Comparison of ENCODE assay signal across 10 mouse cellular contexts in genomic region chr5:120301672-120302071, GRCm38 (mm10).
DNase-seq lines count a peak whose midpoint lies in the region; ATAC-seq and TF ChIP-seq lines count a peak whose summit lies in the region.
"Had no signal": no experiment of that assay in that cellular context is flagged by ENCODE, and none has a peak within 500 bp of the region (broad histone marks: within the 10 kb centered on the region; RNA-seq: fewer than 3 reads in every experiment).

No protein-coding gene starts in this region.

- no peak for ATAC-seq in heart, embryonic 11.5 days (replicated peaks; ENCODE audit: insufficient number of reproducible peaks, low FRiP score, low TSS enrichment)
- ATAC-seq in forebrain, postnatal 0 days, result peak; percentile 70
- ATAC-seq in midbrain, embryonic 11.5 days (ENCODE audit: low FRiP score), result peak; percentile 2; the same call in 1 of the 2 replicates

- TF ChIP-seq CTCF in forebrain, postnatal 0 days (IDR thresholded peaks at IDR 0.05; ENCODE audit: low read depth), result no peak

- no peak overlapping the region for H3K9ac ChIP-seq in heart, embryonic 11.5 days (ENCODE audit: low read depth, low read length)
- H3K9ac ChIP-seq in ES-E14 (ENCODE audit: insufficient read depth, low read depth, low read length, poor library complexity, severe bottlenecking), result 0 out of 2 replicates have a peak overlapping the region, but pooled peaks have one; percentile 10
- peak overlapping the region; percentile 54 for H3K9ac ChIP-seq in forebrain, postnatal 0 days
- H3K9ac ChIP-seq in midbrain, embryonic 11.5 days (ENCODE audit: low read length), result peak overlapping the region; percentile 60
- H3K9ac ChIP-seq: liver, embryonic 13.5 days had no signal

- no peak for DNase-seq in heart, postnatal 4 days
- no peak for DNase-seq in ES-E14 (ENCODE audit: low read depth, low spot score)
- DNase-seq in forebrain, postnatal 0 days, result peak; percentile 66
- peak; percentile 92 for DNase-seq in midbrain, embryonic 11.5 days (ENCODE audit: low spot score, missing footprints)
- DNase-seq in right cerebral cortex, postnatal 25 days, result no peak
- no peak for DNase-seq in layer of hippocampus, adult 9-11 months
- no peak for DNase-seq in layer of hippocampus, postnatal 10 days (ENCODE audit: low spot score in 2 of 2)
- DNase-seq: cerebellum, adult 8-10 months; liver, embryonic 13.5 days had no signal

- WGBS in heart, embryonic 11.5 days (ENCODE audit: insufficient replicate concordance), result 2% methylated on average over 16 of the region's 16 CpGs
- 6% methylated on average over 16 of the region's 16 CpGs for WGBS in forebrain, postnatal 0 days
- 3% methylated on average over 14 of the region's 16 CpGs for WGBS in midbrain, embryonic 11.5 days

- H3K4me2 ChIP-seq in heart, embryonic 11.5 days, result peak overlapping the region; percentile 65
- H3K4me2 ChIP-seq in forebrain, postnatal 0 days (ENCODE audit: low read depth), result peak overlapping the region; percentile 79
- H3K4me2 ChIP-seq in midbrain, embryonic 11.5 days, result peak overlapping the region; percentile 46

- in situ Hi-C loops in ES-E14 (cut with MboI; ENCODE audit: low sequenced_read_pairs in 2 of 2, unreplicated experiment in 2 of 2), result no loop called here

- no peak overlapping the region for H3K27ac ChIP-seq in heart, embryonic 11.5 days (ENCODE audit: low read depth, low read length)
- no peak overlapping the region for H3K27ac ChIP-seq in ES-E14 (ENCODE audit: insufficient read depth, low read depth, low read length, poor library complexity, severe bottlenecking)
- no peak overlapping the region for H3K27ac ChIP-seq in forebrain, postnatal 0 days (ENCODE audit: low read depth, low read length)
- no peak overlapping the region for H3K27ac ChIP-seq in midbrain, embryonic 11.5 days (ENCODE audit: low read depth, low read length)
- H3K27ac ChIP-seq: liver, embryonic 13.5 days had no signal

- no peaks in the 10 kb centered on the region for H3K9me3 ChIP-seq in heart, embryonic 11.5 days (replicated peaks; ENCODE audit: control insufficient read depth, low read length)
- H3K9me3 ChIP-seq in ES-E14 (ENCODE audit: control insufficient read depth, insufficient read depth, low read depth, low read length), result no peaks in the 10 kb centered on the region
- no peaks in the 10 kb centered on the region for H3K9me3 ChIP-seq in forebrain, postnatal 0 days (ENCODE audit: low read length)
- H3K9me3 ChIP-seq in midbrain, embryonic 11.5 days (ENCODE audit: control insufficient read depth, low read length), result no peaks in the 10 kb centered on the region
- H3K9me3 ChIP-seq: liver, embryonic 13.5 days had no signal

- peak overlapping the region; percentile 36 for H3K4me3 ChIP-seq in heart, embryonic 11.5 days (ENCODE audit: low read depth, low read length)
- H3K4me3 ChIP-seq in ES-E14 (ENCODE audit: insufficient read depth in 1 of 2, low read depth in 1 of 2, low read length in 2 of 2, poor library complexity in 1 of 2, severe bottlenecking in 1 of 2), result peak overlapping the region; percentile 34 to 62
- peak overlapping the region; percentile 35 for H3K4me3 ChIP-seq in forebrain, postnatal 0 days (ENCODE audit: low read depth, low read length)
- H3K4me3 ChIP-seq in midbrain, embryonic 11.5 days (ENCODE audit: low read depth, low read length), result peak overlapping the region; percentile 22; the same call in 1 of the 2 replicates

- peaks cover 80% of the 10 kb centered on the region for H3K27me3 ChIP-seq in heart, embryonic 11.5 days (ENCODE audit: control insufficient read depth, insufficient read depth, low read length)
- peaks cover 7% of the 10 kb centered on the region; the same call in 1 of the 2 replicates for H3K27me3 ChIP-seq in forebrain, postnatal 0 days (ENCODE audit: insufficient read depth, low read length)
- peaks cover 88% of the 10 kb centered on the region for H3K27me3 ChIP-seq in midbrain, embryonic 11.5 days (ENCODE audit: control insufficient read depth, insufficient read depth, low read length)

- no peaks in the 10 kb centered on the region for H3K36me3 ChIP-seq in heart, embryonic 11.5 days (ENCODE audit: control insufficient read depth, insufficient read depth, low read length)
- H3K36me3 ChIP-seq in ES-E14 (ENCODE audit: control insufficient read depth, insufficient read depth, low read length, poor library complexity, severe bottlenecking), result no peaks in the 10 kb centered on the region
- H3K36me3 ChIP-seq in forebrain, postnatal 0 days (ENCODE audit: insufficient read depth), result no peaks in the 10 kb centered on the region
- no peaks in the 10 kb centered on the region for H3K36me3 ChIP-seq in midbrain, embryonic 11.5 days (ENCODE audit: control insufficient read depth, insufficient read depth, low read length)
- H3K36me3 ChIP-seq: liver, embryonic 13.5 days had no signal

- peaks cover 6% of the 10 kb centered on the region; the same call in 1 of the 2 replicates for H3K4me1 ChIP-seq in heart, embryonic 11.5 days (ENCODE audit: control insufficient read depth, insufficient read depth, low read length)
- peaks cover 4 to 33% of the 10 kb centered on the region in 2 experiments; a peak in 2 of 4 replicates for H3K4me1 ChIP-seq in ES-E14 (ENCODE audit: control insufficient read depth in 2 of 2, insufficient read depth in 2 of 2, low read length in 2 of 2, poor library complexity in 1 of 2)
- H3K4me1 ChIP-seq in forebrain, postnatal 0 days (ENCODE audit: insufficient read depth), result peaks cover 25% of the 10 kb centered on the region
- peaks cover 21% of the 10 kb centered on the region for H3K4me1 ChIP-seq in midbrain, embryonic 11.5 days (ENCODE audit: control insufficient read depth, insufficient read depth, low read length)

TF ChIP-seq in ES-E14, 5 proteins besides CTCF, POLR2A, EP300 and RAD21:
- TF ChIP-seq MAFK (IDR thresholded peaks at IDR 0.05; ENCODE audit: insufficient read depth, low read depth, low read length), result no peak
- TF ChIP-seq ZC3H11A (IDR thresholded peaks at IDR 0.05; ENCODE audit: borderline replicate concordance, low read depth, low read length), result no peak
- TF ChIP-seq ZNF384 (IDR thresholded peaks at IDR 0.05; ENCODE audit: low read depth, low read length), result no peak
- TF ChIP-seq HCFC1 (IDR thresholded peaks at IDR 0.05; ENCODE audit: borderline replicate concordance, insufficient read depth, low read length), result no peak
- TF ChIP-seq CHD2 (IDR thresholded peaks at IDR 0.05; ENCODE audit: low read depth, low read length), result no peak

Comparison
In these comparisons a context has a peak if more than half of its experiments do, and no peak if none do; other contexts are left out.
1. DNase-seq: peak in forebrain, postnatal 0 days (single experiment) and midbrain, embryonic 11.5 days (single experiment); none in heart, postnatal 4 days (single experiment), ES-E14 (single experiment), right cerebral cortex, postnatal 25 days (single experiment), layer of hippocampus, adult 9-11 months (single experiment) and layer of hippocampus, postnatal 10 days (0 of 2).
2. Peak in every context shown above with its lines, with median percentiles within 50 percentile points of each other: H3K4me2 ChIP-seq and H3K4me3 ChIP-seq.